Mouse (Mus musculus): ENCODE measurements around the gene Hs2st1.

The Hs2st1 gene

GRCm38 (mm10) chr3:144570047-144570815 is at the start of gene Hs2st1, which contains the start of gene Selenof:
TSS of gene Hs2st1 (minus strand) at chr3:144570181.
TSS of gene Selenof (plus strand) at chr3:144570304.
- TF ChIP-seq GATA4 (IDR thresholded peaks at IDR 0.05; ENCODE audit: insufficient replicate concordance, low read length) = no peak; the same call in 1 of the 2 replicates

- TF ChIP-seq GATA4 (IDR thresholded peaks at IDR 0.05; ENCODE audit: insufficient replicate concordance, low read length) = no peak
Measured at GRCm38 (mm10) chr3:144617633-144618180, 47.7 kb upstream of the Hs2st1 start.

- TF ChIP-seq GATA4 (IDR thresholded peaks at IDR 0.05; ENCODE audit: insufficient replicate concordance, low read length) = peak; percentile 37; the same call in 1 of the 2 replicates
Measured at GRCm38 (mm10) chr3:144616654-144617425, 46.9 kb upstream of the Hs2st1 start.

GRCm38 (mm10) chr3:144615459-144615858 is 45.5 kb upstream of the Hs2st1 start:
- no peak for TF ChIP-seq GATA4 (IDR thresholded peaks at IDR 0.05; ENCODE audit: insufficient replicate concordance, low read length)

DNA sequence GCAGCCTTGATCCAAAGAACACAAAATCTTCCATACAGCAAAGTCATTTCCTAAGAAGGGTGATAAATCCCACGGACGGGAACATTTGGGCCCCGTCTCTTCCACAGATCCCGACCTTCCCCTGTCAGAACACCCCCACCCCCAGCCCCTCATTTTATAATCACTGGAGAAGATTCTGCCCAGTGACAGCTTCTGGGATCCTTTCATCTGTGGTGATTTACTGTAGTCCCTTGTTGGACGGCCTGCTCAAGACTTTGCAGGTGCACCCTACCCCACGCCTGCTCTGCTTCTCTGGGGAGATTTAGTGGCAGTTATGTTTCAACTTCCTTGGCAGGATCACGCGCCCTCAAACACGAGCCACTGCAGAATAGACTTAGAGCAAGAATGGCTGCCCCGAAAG is 44.7 kb upstream of the Hs2st1 start:
- no peak for TF ChIP-seq GATA4 (IDR thresholded peaks at IDR 0.05; ENCODE audit: insufficient replicate concordance, low read length)

DNA sequence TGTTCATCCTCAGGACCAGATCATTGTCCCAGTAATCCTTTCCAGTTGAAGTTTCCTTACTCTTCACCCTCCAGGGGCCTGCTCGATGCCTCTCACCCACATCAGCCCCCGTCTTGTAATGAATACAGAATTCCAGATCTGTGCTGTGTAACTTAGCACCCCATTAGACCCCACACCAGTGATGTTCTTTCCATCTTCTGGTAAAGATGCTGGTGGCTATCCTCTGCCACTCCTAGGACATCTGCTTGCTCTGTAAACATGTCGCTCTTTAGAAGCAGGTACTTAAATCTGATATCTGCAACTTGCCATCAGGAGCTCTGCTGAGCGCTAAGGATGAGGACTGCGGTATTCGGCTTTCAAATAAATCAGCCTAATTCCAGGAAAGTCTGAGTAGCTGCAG is 44.3 kb upstream of the Hs2st1 start:
- no peak for TF ChIP-seq GATA4 (IDR thresholded peaks at IDR 0.05; ENCODE audit: insufficient replicate concordance, low read length)

DNA sequence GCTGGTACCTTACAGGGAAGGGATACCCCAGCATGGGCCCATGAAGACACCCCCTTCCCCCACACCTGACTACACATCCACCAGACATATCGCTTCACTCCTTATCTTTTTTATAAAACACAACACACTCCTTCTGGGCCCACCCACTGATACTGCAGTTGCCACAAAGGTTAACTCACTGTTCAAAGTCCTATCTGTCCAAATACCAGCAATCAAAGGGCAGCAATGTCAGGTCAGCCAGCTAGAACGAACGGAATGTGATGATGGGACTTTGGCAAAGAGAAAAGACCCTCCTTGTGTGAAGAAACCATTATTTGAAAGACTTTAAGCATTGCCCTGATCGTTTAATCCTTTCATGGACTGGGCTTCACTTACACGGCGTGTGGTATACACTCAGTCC is 42.4 kb upstream of the Hs2st1 start:
- TF ChIP-seq GATA4 (IDR thresholded peaks at IDR 0.05; ENCODE audit: insufficient replicate concordance, low read length) = peak; percentile 39; the same call in 1 of the 2 replicates

- TF ChIP-seq GATA4 (IDR thresholded peaks at IDR 0.05; ENCODE audit: insufficient replicate concordance, low read length) = no peak
Measured at GRCm38 (mm10) chr3:144611626-144612271, 41.8 kb upstream of the Hs2st1 start.

DNA sequence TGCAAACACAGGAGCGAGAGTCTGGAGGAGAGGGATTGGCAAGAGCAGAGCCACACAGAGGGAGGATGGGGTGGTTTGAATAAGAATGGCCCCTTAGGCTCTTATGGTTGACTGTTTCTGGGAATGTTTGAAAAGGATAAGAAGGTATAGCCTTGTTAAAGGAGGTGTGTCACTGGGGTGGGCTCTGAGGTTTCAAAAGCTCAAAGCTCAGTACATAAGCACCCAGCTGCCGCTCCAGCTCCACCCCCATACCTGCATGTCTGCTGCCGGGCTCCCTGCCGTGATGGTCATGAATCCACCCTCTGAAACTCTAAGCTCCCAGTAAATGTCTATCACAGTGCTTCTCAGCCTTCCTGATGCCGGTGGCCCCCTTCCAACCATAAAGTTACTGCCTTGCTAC is 40.8 kb upstream of the Hs2st1 start:
- TF ChIP-seq GATA4 (IDR thresholded peaks at IDR 0.05; ENCODE audit: insufficient replicate concordance, low read length) = no peak

GRCm38 (mm10) chr3:144608090-144608489 is 38.1 kb upstream of the Hs2st1 start:
- TF ChIP-seq GATA4 (IDR thresholded peaks at IDR 0.05; ENCODE audit: insufficient replicate concordance, low read length) = no peak

GRCm38 (mm10) chr3:144606449-144606848 is 36.5 kb upstream of the Hs2st1 start:
- no peak for TF ChIP-seq GATA4 (IDR thresholded peaks at IDR 0.05; ENCODE audit: insufficient replicate concordance, low read length)

DNA sequence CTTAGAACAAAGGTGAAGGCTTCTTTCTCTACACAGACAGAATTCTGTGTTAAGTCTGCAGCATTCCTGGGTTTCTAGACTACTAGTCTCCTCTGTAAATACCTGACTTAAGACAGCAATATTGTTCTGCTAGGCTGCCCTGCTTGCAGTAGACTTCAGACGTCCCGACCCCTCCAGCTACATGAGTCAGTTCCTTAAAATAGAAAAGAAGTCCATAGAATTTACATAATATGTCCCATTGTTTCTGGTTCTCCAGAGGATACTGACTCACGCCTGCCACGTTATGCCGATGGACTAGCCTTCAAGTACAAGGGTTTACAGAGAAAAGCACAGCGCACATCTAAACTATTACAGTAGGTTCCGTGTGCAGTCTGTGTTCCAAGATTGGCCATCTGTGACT is 34.2 kb upstream of the Hs2st1 start:
- no peak for TF ChIP-seq GATA4 (IDR thresholded peaks at IDR 0.05; ENCODE audit: insufficient replicate concordance, low read length)

DNA sequence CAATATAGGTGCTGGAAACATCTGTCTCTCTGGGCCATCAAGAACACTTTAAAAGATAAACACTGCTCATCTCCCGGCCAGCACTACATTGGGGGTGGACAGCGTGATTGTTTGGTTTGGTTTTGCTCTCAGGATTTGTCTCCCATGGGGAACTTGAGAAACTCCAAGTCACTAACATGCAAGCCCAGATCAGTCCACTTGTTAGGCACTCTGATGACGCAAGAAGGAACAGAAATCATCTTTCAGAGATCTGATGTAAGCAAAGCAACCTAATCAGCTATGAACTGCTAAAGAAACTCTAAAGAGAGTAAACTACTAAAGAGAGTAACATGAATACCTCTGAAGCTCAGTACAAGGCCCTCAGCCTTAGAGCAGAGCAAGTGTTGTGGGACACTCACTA is 33.6 kb upstream of the Hs2st1 start:
- TF ChIP-seq GATA4 (IDR thresholded peaks at IDR 0.05; ENCODE audit: insufficient replicate concordance, low read length) = no peak

- TF ChIP-seq GATA4 (IDR thresholded peaks at IDR 0.05; ENCODE audit: insufficient replicate concordance, low read length) = no peak
Measured at GRCm38 (mm10) chr3:144602819-144603218, 32.8 kb upstream of the Hs2st1 start.

GRCm38 (mm10) chr3:144602413-144602812 is 32.4 kb upstream of the Hs2st1 start:
- TF ChIP-seq GATA4 (IDR thresholded peaks at IDR 0.05; ENCODE audit: insufficient replicate concordance, low read length) = no peak
